In the genomic region with DNA sequence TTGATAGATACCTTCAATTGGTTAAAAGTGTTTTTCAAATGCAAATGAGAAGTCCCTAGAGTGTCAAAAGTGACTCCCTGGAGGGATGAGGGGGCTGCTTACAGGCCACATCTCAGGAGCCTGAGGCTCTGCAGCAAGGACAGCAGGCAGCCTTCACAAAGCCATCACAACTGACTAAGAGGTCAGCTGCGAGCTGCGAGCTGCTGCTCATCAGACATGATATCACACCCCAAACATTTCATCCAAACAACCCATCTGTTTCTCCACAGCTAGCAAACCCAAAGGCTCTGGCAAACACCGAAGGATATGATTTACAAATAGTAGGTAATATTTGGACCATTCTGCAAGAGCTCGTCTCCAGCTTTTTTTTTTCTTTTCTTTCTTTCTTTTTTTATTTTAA, we compare ENCODE assay signal across 20 mouse cellular contexts.
A peak's percentile ranks its signal among the peaks of the same experiment; 100 is the strongest.
DNase-seq lines count a peak whose midpoint lies in the region; ATAC-seq and TF ChIP-seq lines count a peak whose summit lies in the region.
"Had no signal": no experiment of that assay in that cellular context is flagged by ENCODE, and none has a peak within 500 bp of the region (broad histone marks: within the 10 kb centered on the region; RNA-seq: fewer than 3 reads in every experiment).

No protein-coding gene starts in this region.

- ATAC-seq in lung, embryonic 14.5 days (ENCODE audit: insufficient read depth): peak; percentile 63; the same call in 1 of the 2 replicates
- no peak for ATAC-seq in embryonic facial prominence, embryonic 15.5 days (ENCODE audit: insufficient number of reproducible peaks, low FRiP score, low TSS enrichment, low read depth)
- ATAC-seq: forebrain, embryonic 14.5 days had no signal

- no peak for TF ChIP-seq CTCF in lung, embryonic 14.5 days (IDR thresholded peaks at IDR 0.05; ENCODE audit: low read depth)

- intact Hi-C loops in gastrocnemius, postnatal 14 days (cut with DNase I; ENCODE audit: low total_unique reads): no loop called here

- no peak overlapping the region for H3K4me3 ChIP-seq in lung, embryonic 14.5 days (ENCODE audit: low read depth, low read length)
- H3K4me3 ChIP-seq in embryonic facial prominence, embryonic 15.5 days (replicated peaks): no peak overlapping the region
- H3K4me3 ChIP-seq: embryonic facial prominence, embryonic 12.5 days; hindbrain, embryonic 15.5 days; limb, embryonic 15.5 days had no signal

- DNase-seq in gastrocnemius, postnatal 14 days: peak; percentile 17
- DNase-seq in gastrocnemius, postnatal 25 days: no peak
- peak; percentile 68 for DNase-seq in lung, embryonic 14.5 days
- no peak for DNase-seq in lung, postnatal 14 days
- peak; percentile 38 for DNase-seq in lung, postnatal 36 days
- DNase-seq in frontal cortex, postnatal 25 days (ENCODE audit: low spot score in 2 of 2): no peak
- DNase-seq: adrenal gland, postnatal 25 days; cerebellum, adult 18-20 months; cerebellum, postnatal 14 days; gastrocnemius, postnatal 36 days; kidney, postnatal 25 days; right cerebral cortex, postnatal 4 days had no signal

- no peak overlapping the region; the same call in 1 of the 2 replicates for H3K27ac ChIP-seq in lung, embryonic 14.5 days (ENCODE audit: low read depth)
- H3K27ac ChIP-seq in embryonic facial prominence, embryonic 15.5 days (replicated peaks): peak overlapping the region; percentile 65; the same call in 1 of the 2 replicates
- H3K27ac ChIP-seq: hindbrain, embryonic 15.5 days; limb, embryonic 15.5 days; liver, embryonic 14.5 days; stomach, postnatal 0 days had no signal

- no peak overlapping the region for H3K4me2 ChIP-seq in lung, embryonic 14.5 days
- no peak overlapping the region for H3K4me2 ChIP-seq in embryonic facial prominence, embryonic 15.5 days (replicated peaks)
- H3K4me2 ChIP-seq: embryonic facial prominence, embryonic 12.5 days; hindbrain, embryonic 15.5 days; limb, embryonic 15.5 days; midbrain, embryonic 11.5 days had no signal

- H3K9me3 ChIP-seq in lung, embryonic 14.5 days (ENCODE audit: low read depth, low read length): no peaks in the 10 kb centered on the region
- H3K9me3 ChIP-seq in embryonic facial prominence, embryonic 15.5 days (replicated peaks): no peaks in the 10 kb centered on the region
- H3K9me3 ChIP-seq: embryonic facial prominence, embryonic 12.5 days; hindbrain, embryonic 15.5 days; limb, embryonic 15.5 days had no signal

- H3K36me3 ChIP-seq in lung, embryonic 14.5 days (ENCODE audit: insufficient read depth): no peaks in the 10 kb centered on the region
- no peaks in the 10 kb centered on the region for H3K36me3 ChIP-seq in embryonic facial prominence, embryonic 15.5 days
- H3K36me3 ChIP-seq: hindbrain, embryonic 15.5 days; limb, embryonic 15.5 days had no signal

- H3K4me1 ChIP-seq in lung, embryonic 14.5 days (ENCODE audit: insufficient read depth): peaks cover 15% of the 10 kb centered on the region
- H3K4me1 ChIP-seq in embryonic facial prominence, embryonic 15.5 days: peaks cover 40% of the 10 kb centered on the region

- WGBS in lung, embryonic 14.5 days: 38% methylated on average over 4 of the region's 4 CpGs
- 26% methylated on average over 4 of the region's 4 CpGs for WGBS in embryonic facial prominence, embryonic 15.5 days

- H3K27me3 ChIP-seq in lung, embryonic 14.5 days (ENCODE audit: insufficient read depth, low read length): no peaks in the 10 kb centered on the region
- no peaks in the 10 kb centered on the region for H3K27me3 ChIP-seq in embryonic facial prominence, embryonic 15.5 days
- H3K27me3 ChIP-seq: embryonic facial prominence, embryonic 12.5 days; hindbrain, embryonic 15.5 days; limb, embryonic 15.5 days had no signal

- H3K9ac ChIP-seq in lung, embryonic 14.5 days: no peak overlapping the region
- no peak overlapping the region for H3K9ac ChIP-seq in embryonic facial prominence, embryonic 15.5 days
- H3K9ac ChIP-seq: embryonic facial prominence, embryonic 12.5 days; hindbrain, embryonic 15.5 days; limb, embryonic 15.5 days; liver, embryonic 14.5 days had no signal

Comparison
In these comparisons a context has a peak if more than half of its experiments do, and no peak if none do; other contexts are left out.
1. DNase-seq: peak in gastrocnemius, postnatal 14 days (single experiment), lung, embryonic 14.5 days (single experiment) and lung, postnatal 36 days (single experiment); none in gastrocnemius, postnatal 25 days (single experiment), lung, postnatal 14 days (single experiment) and frontal cortex, postnatal 25 days (0 of 2).